In the genomic region with DNA sequence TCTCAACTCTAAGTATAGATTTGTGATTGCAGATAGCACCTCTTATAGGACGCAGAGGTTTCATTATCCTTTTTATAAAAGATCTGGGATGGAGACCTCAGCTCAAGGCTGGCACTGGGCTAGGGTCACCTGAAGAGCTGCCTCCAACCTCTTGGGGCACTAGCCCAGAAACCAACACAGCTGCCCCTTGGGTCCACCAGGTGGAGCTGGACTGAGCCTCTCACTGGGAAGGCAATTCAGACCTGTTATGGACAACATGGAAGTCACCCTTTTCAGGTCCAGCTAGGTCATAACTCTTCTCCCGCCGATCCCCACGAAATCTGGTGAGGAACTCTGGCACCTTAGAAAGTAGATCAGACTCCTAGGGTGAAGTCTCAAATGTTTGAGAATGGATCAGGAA, we compare ENCODE assay signal across 9 mouse cellular contexts.
DNase-seq lines count a peak whose midpoint lies in the region; ATAC-seq and TF ChIP-seq lines count a peak whose summit lies in the region.
"Had no signal": no experiment of that assay in that cellular context is flagged by ENCODE, and none has a peak within 500 bp of the region (broad histone marks: within the 10 kb centered on the region; RNA-seq: fewer than 3 reads in every experiment).

No protein-coding gene starts in this region.

- H3K4me3 ChIP-seq in kidney, adult 2 months (ENCODE audit: insufficient read depth, low read depth, low read length) = no peak overlapping the region
- H3K4me3 ChIP-seq in kidney, embryonic 15.5 days (replicated peaks) = no peak overlapping the region
- no peak overlapping the region for H3K4me3 ChIP-seq in forebrain, embryonic 15.5 days
- H3K4me3 ChIP-seq: liver, embryonic 15.5 days had no signal

- no peaks in the 10 kb centered on the region for H3K36me3 ChIP-seq in kidney, adult 2 months (ENCODE audit: control insufficient read depth, insufficient read depth, low read length)
- H3K36me3 ChIP-seq in kidney, embryonic 15.5 days = no peaks in the 10 kb centered on the region
- H3K36me3 ChIP-seq in forebrain, embryonic 15.5 days = peaks cover 69% of the 10 kb centered on the region
- H3K36me3 ChIP-seq: liver, embryonic 15.5 days had no signal

- H3K4me2 ChIP-seq in kidney, embryonic 15.5 days = no peak overlapping the region
- no peak overlapping the region for H3K4me2 ChIP-seq in forebrain, embryonic 15.5 days (replicated peaks)
- H3K4me2 ChIP-seq: liver, embryonic 15.5 days had no signal

- DNase-seq in kidney, adult 2 months = peak; percentile 61
- DNase-seq in adipocyte (ENCODE audit: low spot score) = peak; percentile 21
- peak; percentile 63 for DNase-seq in cerebellum, adult 9-11 months
- peak; percentile 61 to 73 for DNase-seq in kidney, postnatal 25 days
- DNase-seq in urinary bladder, postnatal 25 days (ENCODE audit: low spot score) = peak; percentile 26
- DNase-seq in frontal cortex, postnatal 14 days (ENCODE audit: low spot score in 2 of 2) = no peak

- H3K4me1 ChIP-seq in kidney, adult 2 months (ENCODE audit: control insufficient read depth, insufficient read depth, low read length) = no peaks in the 10 kb centered on the region
- no peaks in the 10 kb centered on the region for H3K4me1 ChIP-seq in kidney, embryonic 15.5 days
- no peaks in the 10 kb centered on the region for H3K4me1 ChIP-seq in forebrain, embryonic 15.5 days
- H3K4me1 ChIP-seq: liver, embryonic 15.5 days had no signal

- H3K27me3 ChIP-seq in kidney, adult 2 months (replicated peaks; ENCODE audit: control insufficient read depth, insufficient read depth, low read length) = no peaks in the 10 kb centered on the region
- H3K27me3 ChIP-seq in kidney, embryonic 15.5 days = no peaks in the 10 kb centered on the region
- no peaks in the 10 kb centered on the region for H3K27me3 ChIP-seq in forebrain, embryonic 15.5 days
- H3K27me3 ChIP-seq: liver, embryonic 15.5 days had no signal

- TF ChIP-seq POLR2A in kidney, adult 2 months (IDR thresholded peaks at IDR 0.05; ENCODE audit: low read depth, low read length) = no peak

- H3K9ac ChIP-seq in kidney, embryonic 15.5 days = no peak overlapping the region
- H3K9ac ChIP-seq in forebrain, embryonic 15.5 days (replicated peaks) = no peak overlapping the region
- H3K9ac ChIP-seq: liver, embryonic 15.5 days had no signal

- no peak for ATAC-seq in kidney, embryonic 15.5 days (replicated peaks; ENCODE audit: low FRiP score)
- ATAC-seq in forebrain, embryonic 15.5 days (replicated peaks) = no peak

- WGBS in kidney, adult 2 months = 74% methylated on average over 4 of the region's 4 CpGs
- WGBS in kidney, embryonic 15.5 days = 93% methylated on average over 4 of the region's 4 CpGs
- WGBS in forebrain, embryonic 15.5 days = 86% methylated on average over 4 of the region's 4 CpGs

- no peak overlapping the region for H3K27ac ChIP-seq in kidney, adult 2 months (ENCODE audit: insufficient read depth, low read depth, low read length)
- H3K27ac ChIP-seq in kidney, embryonic 15.5 days = no peak overlapping the region
- no peak overlapping the region for H3K27ac ChIP-seq in forebrain, embryonic 15.5 days (replicated peaks)
- H3K27ac ChIP-seq: liver, embryonic 15.5 days had no signal

- H3K9me3 ChIP-seq in kidney, embryonic 15.5 days (replicated peaks) = no peaks in the 10 kb centered on the region
- no peaks in the 10 kb centered on the region for H3K9me3 ChIP-seq in forebrain, embryonic 15.5 days
- H3K9me3 ChIP-seq: liver, embryonic 15.5 days had no signal

- TF ChIP-seq CTCF in kidney, adult 2 months (conservative IDR thresholded peaks at IDR 0.05; ENCODE audit: insufficient read depth, insufficient read length, low read depth, low read length) = peak; percentile 84

Comparison
In these comparisons a context has a peak if more than half of its experiments do, and no peak if none do; other contexts are left out.
1. DNase-seq: peak in kidney, adult 2 months (single experiment), adipocyte (single experiment), cerebellum, adult 9-11 months (single experiment), kidney, postnatal 25 days (2 of 2) and urinary bladder, postnatal 25 days (single experiment); none in frontal cortex, postnatal 14 days (0 of 2).